Mouse (Mus musculus): ENCODE results near the gene Lin28b.

The Lin28b gene

DNA sequence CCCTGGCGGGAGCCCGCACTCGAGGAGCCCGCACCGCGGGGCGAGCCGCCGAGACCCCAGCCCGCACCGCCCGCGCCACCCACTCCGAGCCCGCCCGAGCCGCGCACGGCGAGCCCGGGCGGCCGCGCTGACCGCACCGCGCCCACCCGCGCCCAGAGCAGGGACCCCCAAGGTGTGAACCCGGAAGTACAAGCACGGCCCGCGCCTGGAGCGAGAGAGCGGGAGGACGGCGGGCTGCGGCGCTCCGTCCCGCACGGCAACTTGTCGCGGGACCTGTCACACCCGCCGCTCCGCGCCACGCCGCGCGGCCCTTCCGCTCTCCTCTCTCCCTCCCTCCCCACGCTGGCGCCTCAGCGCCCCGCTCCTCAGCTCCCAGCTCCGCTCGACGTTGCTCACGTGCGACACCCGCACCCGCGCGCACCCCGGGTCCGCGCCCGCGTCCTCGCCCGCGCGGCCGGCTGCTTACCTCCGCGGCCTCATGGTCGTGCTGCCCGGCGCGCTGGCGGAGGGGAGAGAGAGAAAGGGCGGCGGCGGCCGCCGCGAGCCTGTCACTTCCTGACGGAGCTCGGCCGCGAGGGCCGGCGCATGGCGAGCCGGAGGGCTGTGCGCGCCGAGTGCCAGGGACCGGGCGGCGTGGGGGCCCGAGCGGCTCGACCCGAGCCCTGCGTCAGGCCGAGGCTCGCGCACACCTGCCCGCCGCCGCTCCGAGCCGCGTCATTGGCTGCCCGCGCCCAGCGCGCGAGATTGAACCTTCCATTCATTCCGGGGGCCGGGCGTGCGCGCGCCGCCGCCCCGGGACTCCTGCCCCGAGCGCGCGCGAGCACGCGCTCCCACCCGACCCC is at the start of gene Lin28b:
Lin28b (minus strand) TSS at position 635 of the 842 bp plus-strand sequence.
- peak; percentile 61 to 63 for DNase-seq

- no peak for DNase-seq
Observed at GRCm38 (mm10) chr10:45511764-45512163, 25.6 kb upstream of the Lin28b start.

GRCm38 (mm10) chr10:45510662-45511061 is 24.5 kb upstream of the Lin28b start:
- DNase-seq, result no peak

GRCm38 (mm10) chr10:45500259-45500658 is 14.1 kb upstream of the Lin28b start:
- no peak for DNase-seq

GRCm38 (mm10) chr10:45486603-45486946 is 380 bp upstream of the Lin28b start:
- no peak for DNase-seq

DNA sequence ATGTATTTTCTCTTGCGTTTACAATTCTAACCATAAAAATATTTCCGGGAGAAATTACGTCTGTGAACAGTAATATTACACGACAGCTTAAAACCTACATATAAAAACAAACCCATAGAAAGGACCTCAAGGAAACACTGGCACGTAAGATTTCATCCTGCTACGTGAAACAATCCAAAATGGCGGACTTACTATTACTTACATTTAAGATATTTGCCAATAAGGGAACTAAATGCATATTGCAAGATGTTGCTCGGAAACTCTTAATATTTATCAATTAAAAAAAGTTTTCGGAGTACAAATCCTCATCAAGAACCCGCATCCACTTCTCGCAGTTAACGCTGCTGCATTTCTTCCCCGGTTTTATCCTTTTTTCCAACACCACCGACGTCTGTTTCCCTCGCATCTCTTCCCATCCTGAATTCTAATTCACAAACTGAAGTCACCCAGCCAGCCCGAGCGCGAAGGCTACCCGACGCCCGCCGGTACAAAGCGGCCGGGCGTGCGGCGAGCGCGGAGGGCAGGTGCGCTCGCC is 902 bp downstream of the Lin28b start:
- DNase-seq, result no peak

- DNase-seq, result no peak
Observed at GRCm38 (mm10) chr10:45483210-45483609, 3.0 kb downstream of the Lin28b start.

GRCm38 (mm10) chr10:45473663-45474333 is 12.4 kb downstream of the Lin28b start:
- peak in 1 of 2 experiments; percentile 24 for DNase-seq

GRCm38 (mm10) chr10:45473143-45473484 is 13.1 kb downstream of the Lin28b start:
- no peak for DNase-seq

- DNase-seq, result no peak
Observed at GRCm38 (mm10) chr10:45472431-45473142, 13.6 kb downstream of the Lin28b start.

DNA sequence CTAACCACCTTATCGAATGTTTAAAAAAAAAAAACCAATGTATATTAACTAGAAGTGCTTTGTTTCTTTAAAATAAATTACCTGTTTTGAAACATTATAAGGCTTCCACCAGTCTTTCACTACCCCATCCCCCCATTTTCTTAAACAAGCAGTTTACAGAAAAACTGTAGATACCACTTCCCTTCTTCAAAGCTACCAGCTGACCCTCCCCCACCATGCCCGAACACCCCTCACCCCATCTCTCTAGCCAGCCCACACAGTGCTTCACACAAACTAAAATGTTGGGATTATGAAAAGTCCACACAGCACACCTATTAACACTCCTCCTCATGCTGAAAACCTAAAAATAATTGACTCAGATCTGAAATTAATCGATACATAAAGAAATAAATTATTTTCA is 14.9 kb downstream of the Lin28b start:
- no peak for DNase-seq

GRCm38 (mm10) chr10:45470079-45470739 is 16.0 kb downstream of the Lin28b start:
- DNase-seq, result no peak

DNA sequence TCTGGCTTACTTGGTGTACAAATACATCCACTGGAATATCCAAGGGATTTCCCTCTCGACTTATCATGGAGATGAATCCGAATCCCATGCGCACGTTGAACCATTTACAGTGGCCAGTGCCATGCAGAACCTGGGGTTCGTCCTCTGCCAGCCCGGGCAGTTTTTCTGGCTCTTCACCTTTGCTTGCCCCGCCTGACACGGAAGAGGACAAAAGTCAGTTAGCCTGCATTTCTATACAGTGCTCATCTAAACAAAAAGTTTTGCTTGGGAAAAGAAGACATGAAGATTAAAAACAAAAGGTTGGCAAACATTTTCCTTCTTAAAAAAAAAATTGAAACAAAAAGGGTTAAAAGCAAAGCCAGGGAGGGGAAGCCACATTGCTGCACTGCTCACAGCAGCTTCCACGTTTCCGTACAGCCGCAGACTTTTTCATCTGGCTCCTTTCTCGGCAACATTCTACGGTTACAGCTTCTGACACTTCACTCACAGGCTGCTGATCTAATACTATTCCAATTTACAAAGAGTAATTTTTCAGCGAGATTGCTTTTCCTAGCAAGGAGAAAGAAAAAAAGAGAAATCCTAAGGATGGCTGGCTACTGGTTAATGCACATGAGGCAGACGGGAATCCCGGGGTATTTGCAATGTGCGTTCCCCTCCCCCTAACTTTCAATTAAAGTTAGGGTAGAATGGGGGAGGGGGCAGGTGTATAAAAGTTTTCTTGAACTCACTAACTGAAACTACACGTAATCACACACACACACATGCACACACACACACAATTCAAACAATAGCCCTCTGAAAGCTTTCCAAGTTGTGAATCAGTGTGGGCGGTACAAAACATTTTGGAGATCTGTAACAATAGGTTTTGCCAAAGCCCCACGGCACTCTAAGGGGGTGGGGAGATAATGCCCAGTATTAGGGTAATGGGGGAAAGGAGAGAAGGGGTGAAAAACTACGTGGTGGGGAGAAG is 16.9 kb downstream of the Lin28b start:
- no peak for DNase-seq

GRCm38 (mm10) chr10:45468180-45468915 is 17.8 kb downstream of the Lin28b start:
- DNase-seq, result no peak

DNA sequence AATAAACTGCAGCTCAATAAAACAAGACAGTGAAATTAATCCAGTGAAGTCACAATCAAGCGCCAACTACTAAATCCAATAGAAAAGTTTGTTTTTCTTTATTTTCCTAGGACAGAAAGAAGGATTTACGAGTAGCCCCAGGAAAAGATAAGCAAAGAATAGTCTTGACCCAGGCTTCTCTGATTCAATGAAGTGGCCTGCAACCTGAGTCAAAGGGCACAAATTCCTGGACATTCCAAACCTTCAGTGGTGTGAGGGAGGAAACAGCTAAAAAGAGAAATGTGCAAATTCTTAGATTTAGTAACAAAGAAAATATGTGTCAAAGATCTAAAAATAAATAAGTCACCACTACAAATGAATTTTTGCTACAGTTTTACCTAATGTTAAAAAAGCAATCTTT is 27.6 kb downstream of the Lin28b start:
- DNase-seq, result no peak

DNA sequence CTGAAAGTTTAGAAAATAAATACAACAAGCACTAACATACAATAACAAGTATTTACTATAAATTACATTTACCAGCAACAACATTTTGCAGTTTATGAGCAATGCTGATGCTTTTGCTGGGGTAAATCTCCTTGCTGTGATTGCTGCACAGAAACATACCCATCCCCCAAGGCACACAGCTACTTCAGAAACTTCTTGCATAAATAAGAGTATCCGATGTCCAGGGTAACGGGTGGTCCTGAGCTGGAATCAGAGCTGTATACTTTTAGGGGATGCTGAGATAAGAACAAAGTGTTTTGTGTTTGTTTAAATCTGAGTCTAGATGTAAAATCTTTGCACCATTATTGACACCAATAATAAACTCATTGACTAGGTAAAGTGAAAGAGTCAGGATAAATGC is 28.1 kb downstream of the Lin28b start:
- no peak for DNase-seq

- DNase-seq, result no peak
Observed at GRCm38 (mm10) chr10:45446625-45447024, 39.6 kb downstream of the Lin28b start.

DNA sequence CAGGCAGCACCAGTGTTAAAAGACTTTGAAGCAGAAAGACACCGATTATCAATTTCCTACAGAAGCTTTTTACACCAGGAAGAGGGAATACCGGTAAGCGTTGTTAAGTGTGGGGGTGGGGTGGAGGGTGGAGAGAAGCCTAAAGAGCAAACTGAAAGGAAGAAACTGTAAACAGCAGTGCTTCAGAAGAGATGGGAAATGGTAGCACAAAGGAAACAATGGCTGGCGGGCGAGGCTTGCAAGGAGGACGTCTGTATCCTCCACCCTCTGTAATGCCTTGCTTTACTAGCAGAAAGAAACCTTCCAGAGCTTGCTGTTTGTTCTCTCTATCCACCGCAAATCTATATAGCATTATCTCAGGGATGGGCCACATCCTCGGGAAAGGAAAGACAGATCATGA is 40.0 kb downstream of the Lin28b start:
- DNase-seq, result no peak

- no peak for DNase-seq
Observed at GRCm38 (mm10) chr10:45422372-45422771, 63.8 kb downstream of the Lin28b start.

DNA sequence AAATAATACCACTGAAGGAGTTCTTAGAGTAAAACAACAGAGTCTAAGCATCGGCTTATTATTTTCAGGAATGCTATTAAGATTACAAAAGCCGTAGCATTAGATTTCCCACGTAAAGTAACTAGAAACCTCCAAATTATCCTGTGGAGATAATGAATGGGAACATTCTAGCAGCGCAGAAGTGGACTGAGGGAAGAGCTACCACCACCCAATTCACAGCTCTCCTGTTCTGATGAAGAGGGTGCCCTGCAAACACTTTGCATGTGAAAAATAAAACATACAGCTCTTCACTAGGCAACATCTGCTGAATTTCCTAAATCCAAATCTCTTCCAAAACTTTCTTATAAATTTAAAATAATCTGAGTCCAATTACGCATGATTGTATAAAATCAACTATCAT is 74.1 kb downstream of the Lin28b start:
- no peak for DNase-seq

DNA sequence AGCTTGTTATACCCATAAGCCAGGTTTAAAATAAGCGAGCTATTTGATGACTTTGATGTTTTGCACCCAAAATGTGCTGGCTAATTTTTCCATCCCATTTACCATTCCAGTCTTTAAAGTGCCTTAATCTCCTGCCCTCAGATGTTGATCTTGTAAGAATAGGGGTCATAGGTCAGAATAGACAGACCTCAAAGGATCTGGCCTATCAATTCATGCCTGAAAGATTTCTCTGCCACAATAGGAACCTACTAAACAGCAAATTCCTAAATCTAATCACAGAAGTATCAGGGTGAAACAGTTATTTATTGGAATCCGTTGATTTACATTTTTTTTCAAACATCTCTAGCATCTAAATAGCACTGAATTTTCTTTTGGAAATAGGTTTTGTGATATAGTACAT is 74.5 kb downstream of the Lin28b start:
- no peak for DNase-seq

Measured in cerebellum, postnatal 14 days (tissue).